Mouse (Mus musculus) layer of hippocampus, postnatal 25 days (tissue): Measurements from ENCODE around the gene Atraid. TPM values are rescaled to one million over a fixed set of nuclear protein-coding genes. Genes with fewer than 3 reads are reported as not detected.
"Not testable (repeated sequence)": the region's sequence is repeated elsewhere in the genome, so short reads cannot be mapped to it uniquely, and the experiment has no call there.

Experiments used
- DNase-seq, 2 experiments: peaks; one replicate each; pipeline ENCODE4 v3.0.0; 2022; ENCODE audit warnings: mixed read lengths in 2 of 2, low spot score in 1 of 2; ENCODE audit errors: extremely low spot score in 1 of 2
- total RNA-seq, 2 experiments: library from RNA; stranded (reverse); gene quantifications; 2 replicates each; pipeline ENCODE4 v1.2.3; 2021

Atraid gene
- total RNA-seq, 2 experiments from 2014 or later = 69.4 to 78.9 TPM

DNA sequence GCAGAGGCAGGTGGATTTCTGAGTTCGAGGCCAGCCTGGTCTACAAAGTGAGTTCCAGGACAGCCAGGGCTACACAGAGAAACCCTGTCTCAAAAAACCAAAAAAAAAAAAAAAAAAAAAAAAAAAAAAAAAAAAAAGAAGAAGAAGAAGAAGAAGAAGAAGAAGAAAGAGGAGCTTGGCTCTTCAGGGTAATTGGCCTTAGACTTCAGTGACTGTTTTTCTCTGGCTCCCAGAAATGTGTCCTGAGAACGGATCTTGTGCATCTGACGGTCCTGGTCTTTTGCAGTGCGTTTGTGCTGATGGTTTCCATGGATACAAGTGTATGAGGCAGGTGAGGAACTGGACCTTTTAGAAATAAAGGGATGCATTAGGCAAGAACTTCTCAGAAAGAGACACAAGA is 5.6 kb downstream of the Atraid start:
- DNase-seq = not testable (repeated sequence)

DNA sequence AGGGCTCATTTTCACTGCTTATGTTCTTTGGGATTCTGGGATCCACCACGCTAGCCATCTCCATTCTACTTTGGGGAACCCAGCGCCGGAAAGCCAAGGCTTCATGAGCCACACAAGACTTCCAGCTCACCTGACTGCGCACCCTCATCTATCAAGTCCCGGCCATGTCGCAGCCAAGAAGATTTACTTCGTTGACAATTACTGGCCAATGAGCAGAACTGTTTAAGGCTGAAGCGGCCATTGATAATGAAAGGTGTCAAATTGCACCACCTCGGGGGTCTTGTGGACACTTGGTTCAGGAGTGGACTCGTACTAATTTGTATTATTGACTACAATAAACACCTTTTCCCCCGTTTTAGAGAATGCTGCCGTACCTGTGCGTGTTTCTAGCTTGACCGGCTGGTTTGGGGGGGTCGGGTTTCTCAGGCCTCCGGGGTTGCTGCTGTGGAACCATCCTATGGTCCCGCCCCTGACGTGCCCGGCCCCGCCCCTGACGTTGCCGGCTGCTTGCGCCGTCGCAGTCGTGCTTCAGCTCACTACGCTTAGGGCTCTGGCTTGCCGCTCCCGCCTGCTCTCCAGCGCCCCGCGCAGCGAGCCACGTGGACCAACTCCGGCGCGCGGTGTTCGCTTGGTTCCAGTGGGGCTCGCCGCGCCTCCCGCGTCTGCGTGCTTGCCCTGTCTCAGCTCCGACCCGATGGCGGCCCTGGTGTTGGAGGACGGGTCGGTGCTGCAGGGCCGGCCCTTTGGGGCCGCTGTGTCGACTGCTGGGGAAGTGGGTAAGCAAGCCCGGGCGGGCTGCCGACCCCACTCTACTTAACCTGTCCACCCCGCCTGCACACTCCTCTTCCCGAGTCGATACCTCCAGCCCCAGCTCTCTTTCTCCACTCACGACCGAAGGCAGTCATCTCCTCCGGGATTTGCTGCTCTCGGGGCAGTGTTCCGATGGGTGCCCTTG is 6.4 kb downstream of the Atraid start, which contains the start of gene Cad:
Cad (plus strand) TSS at position 520 of the 955 bp plus-strand sequence.
- peak; percentile 84 to 87 for DNase-seq

GRCm38 (mm10) chr5:31055216-31056140 is 7.4 kb downstream of the Atraid start:
- no peak for DNase-seq

DNA sequence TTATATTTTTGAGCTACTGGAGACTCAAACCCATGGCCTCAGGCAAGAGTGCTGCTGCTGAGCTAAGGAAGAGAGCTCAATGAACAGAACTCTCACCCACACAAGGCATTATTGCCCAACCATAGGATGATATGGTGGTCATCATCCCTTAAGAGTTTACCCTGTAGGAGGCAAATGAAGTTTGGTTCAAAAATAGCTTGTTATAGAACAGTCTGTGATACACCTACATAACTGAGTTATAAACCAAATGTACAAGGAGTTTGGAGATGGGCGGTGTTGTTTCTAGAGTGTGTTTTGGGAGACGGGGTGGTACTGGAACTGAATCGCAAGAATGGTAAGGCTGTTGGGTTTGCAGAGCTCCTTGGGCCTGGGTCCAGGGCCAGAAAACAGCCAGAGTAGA is 21.7 kb downstream of the Atraid start:
- no peak for DNase-seq

DNA sequence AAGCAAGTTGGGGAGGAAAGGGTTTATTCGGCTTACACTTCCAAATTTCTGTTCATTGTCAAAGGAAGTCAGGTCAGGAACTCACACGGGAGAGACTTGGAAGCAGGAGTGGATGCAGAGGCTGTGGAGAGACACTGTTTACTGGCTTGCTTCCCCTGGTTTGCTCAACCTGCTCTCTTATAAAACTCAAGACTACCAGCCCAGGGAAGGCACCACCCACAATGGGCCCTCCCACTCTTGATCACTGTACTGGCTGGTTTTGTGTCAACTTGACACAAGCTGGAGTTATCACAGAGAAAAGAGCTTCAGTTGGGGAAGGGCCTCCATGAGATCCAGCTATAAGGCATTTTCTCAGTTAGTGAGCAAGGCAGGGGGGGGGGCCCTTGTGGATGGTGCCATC is 22.9 kb downstream of the Atraid start:
- no peak for DNase-seq

- no peak for DNase-seq
These were observed 23.7 kb downstream of the Atraid start for GRCm38 (mm10) chr5:31071821-31072220.

DNA sequence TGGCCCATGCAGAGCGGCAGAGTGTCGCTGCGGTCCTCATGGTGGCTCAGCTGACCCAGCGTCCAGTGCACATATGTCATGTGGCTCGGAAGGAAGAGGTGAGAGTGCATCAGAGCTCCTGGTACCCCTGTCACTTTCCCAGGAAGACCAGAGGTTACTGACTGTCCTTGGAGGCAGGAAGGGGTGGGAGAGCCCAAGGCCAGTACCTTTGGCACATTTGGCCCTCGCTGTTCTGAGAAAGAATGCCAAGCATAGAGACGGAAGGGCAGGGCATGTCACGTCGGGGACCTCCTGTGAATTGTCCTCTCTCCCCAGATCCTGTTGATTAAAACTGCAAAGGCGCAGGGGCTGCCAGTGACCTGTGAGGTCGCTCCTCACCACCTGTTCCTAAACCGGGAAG is 25.1 kb downstream of the Atraid start:
- DNase-seq = no peak

- no peak for DNase-seq
These were observed 28.2 kb downstream of the Atraid start for GRCm38 (mm10) chr5:31076346-31076745.

DNA sequence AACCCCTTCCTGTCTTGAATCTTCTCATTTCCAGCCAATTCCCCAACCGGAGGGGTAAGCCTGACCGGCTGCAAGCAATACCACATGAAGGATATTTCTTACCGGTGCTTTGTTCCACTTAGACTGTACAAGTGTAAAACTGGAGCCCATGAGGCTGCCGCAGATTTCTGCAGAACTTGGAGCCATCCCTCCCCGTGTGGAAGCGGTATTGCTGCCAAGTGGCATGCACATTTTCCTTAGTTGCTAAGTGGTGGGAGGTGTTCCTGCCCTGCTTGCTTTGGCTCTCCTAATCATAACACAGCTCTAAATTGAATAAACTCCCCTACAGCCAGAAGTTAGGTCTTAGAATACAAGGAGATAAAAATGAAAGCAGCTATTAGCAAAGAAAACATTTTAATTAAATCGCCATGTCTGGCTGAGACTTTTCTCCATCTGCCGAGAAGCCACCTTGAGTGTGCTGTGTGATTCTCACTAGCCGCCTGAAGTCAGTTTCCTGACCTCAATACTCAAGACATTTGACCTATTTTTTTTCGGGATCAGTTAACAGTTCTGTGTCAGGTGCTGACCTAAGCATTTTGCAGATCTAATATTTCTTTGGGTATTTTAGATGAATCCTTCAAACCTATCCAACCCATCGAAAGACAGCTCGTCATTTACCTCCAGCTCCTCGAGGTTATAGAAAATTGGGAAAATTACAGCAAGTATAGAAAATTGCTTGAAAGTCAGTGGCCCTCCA is 32.1 kb downstream of the Atraid start:
- DNase-seq = peak in 1 of 2 experiments; percentile 30

- no peak for DNase-seq
These were observed 32.7 kb downstream of the Atraid start for GRCm38 (mm10) chr5:31080795-31081164.

DNA sequence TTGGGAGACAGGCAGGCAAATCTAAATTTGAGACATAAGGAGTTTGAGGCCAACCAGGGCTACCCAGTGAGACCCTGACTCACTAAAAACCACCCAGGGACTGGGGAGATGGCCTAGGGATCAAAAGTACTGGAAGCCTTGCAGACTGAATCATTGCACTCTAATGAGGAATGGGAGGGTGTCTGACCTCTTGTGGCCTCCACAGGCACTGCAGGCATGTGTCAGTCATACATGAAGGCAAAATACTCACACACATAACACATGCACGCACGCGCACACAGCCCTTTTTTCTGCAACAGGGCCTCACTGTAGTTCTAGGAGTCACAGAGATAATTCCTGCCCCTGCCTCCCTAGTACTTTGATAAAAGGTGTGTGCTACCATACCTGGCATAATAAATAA is 33.3 kb downstream of the Atraid start:
- DNase-seq = no peak

DNA sequence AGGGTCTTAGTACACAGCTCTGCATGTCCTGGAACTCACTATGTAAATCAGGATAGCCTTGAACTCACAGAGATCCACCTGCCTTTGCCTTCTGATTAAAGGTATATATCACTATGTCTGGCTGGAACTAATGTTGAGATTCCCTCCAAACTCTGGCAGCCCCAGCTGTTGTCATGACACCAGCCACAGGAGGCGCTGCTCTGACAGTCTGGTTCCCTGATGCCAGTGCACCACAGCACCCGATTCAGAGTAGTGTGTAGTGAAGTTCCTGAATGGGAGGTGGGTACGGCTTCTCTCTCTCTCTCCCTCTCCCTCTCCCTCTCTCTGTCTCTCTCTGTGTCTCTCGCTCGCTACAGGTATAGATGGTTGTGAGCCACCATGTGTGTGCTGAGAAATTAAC is 34.2 kb downstream of the Atraid start:
- peak in 1 of 2 experiments; percentile 71 for DNase-seq

- DNase-seq = no peak
These were observed 35.0 kb downstream of the Atraid start for GRCm38 (mm10) chr5:31082935-31083625.

GRCm38 (mm10) chr5:31083949-31084348 is 35.8 kb downstream of the Atraid start:
- DNase-seq = no peak

DNA sequence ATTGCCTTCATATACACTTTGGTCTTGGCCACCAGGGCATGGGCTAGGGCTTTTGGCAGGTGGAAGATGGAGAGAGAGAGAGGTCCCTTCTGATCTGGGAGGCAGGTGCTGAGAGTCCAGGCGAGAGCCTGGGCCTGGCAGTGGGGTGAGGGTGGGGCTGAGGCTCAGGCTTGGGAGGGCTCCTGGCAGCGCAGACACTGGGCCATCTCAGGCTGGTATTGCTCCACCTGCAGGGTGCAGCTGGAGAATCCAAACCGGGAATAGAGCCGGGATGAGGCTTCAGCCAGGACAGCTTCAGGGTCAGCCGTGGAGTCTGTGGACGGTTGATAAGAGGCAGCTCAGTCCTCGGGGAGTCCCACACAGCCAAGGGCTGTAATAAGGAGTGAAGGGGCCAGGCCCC is 38.5 kb downstream of the Atraid start:
- DNase-seq = no peak

- no peak for DNase-seq
These were observed 39.0 kb downstream of the Atraid start for GRCm38 (mm10) chr5:31087131-31087530.

DNA sequence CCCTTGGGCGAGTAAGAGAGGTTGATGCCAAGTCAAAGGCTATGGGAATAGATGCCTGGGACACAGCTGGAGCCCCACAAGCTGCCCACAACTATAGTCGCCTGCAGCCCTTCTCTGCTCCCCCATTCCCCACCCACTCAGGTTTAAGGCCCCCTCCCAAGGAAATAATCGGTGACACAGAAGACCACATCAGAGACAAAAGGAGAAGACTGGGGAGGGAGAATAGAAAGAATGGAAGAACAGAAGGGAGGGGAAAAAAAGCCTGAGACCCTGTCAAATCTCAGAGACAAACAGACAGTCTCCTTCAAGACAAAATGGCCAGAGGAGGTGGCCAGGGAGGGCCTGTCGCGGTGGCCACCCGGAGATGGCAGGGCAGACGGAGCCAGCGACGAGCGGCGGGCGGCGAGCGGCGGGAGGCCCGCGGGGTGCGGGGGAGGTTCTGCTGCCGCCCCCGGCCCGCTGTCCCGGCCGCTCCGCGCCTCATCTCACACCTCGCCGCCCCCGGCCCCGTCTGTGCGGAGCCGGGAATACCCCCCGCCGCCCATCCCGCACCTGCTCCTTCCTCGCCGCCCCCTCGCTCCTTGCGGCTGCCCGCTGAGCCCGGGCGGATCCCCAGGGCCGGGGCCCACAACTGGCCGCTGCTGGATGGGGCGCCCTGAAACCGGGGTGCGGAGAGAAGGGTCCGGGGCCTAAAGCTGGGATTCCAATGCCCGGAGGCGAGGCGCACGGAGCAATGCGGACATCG is 44.3 kb downstream of the Atraid start:
- DNase-seq = peak in 1 of 2 experiments; percentile 38

GRCm38 (mm10) chr5:31093151-31094041 is 45.3 kb downstream of the Atraid start:
- DNase-seq = peak in 1 of 2 experiments; percentile 53
